Mouse (Mus musculus): ENCODE results near the gene Slmap. TPM values are rescaled to one million over a fixed set of nuclear protein-coding genes. Genes with fewer than 3 reads are reported as not detected.

Slmap gene
- polyA plus RNA-seq, 1 experiment from 2014 or later = 14.6 TPM

Other genes with a start within 250 kb of the Slmap start
- 19.7 and 21.8 TPM in 2 replicates for gene Dennd6a, start 38.9 kb upstream of the Slmap start, polyA plus RNA-seq (2015; fragmentation: Nextera tagmentation; extraction: Ambion mirVana)
- 579 and 596 TPM in 2 replicates for gene Arf4, start 103.1 kb upstream of the Slmap start, polyA plus RNA-seq (2015; fragmentation: Nextera tagmentation; extraction: Ambion mirVana)
- 12.6 and 12.8 TPM in 2 replicates for gene Pde12, start 135.0 kb upstream of the Slmap start, polyA plus RNA-seq (2015; fragmentation: Nextera tagmentation; extraction: Ambion mirVana)
- 0.03 and 0.05 TPM in 2 replicates for gene Dnah12, start 158.3 kb upstream of the Slmap start, polyA plus RNA-seq (2015; fragmentation: Nextera tagmentation; extraction: Ambion mirVana)

All from midbrain, embryonic 13.5 days (tissue).